Mouse (Mus musculus) brain, embryonic 14.5 days (tissue): ENCODE data around the gene Rpap3.

Experiments used
- CTCF ChIP-seq: fragments of 200-500 bp; IDR thresholded peaks from 2 replicates; pipeline ENCODE4 v1.5.1; 2012; ENCODE audit warnings: inconsistent platforms, mild to moderate bottlenecking, moderate library complexity, borderline replicate concordance; ENCODE audit not compliant: insufficient read depth, insufficient read length; ENCODE audit errors: extremely low read depth
- POLR2A ChIP-seq: fragments of 200-500 bp; IDR thresholded peaks from 2 replicates; pipeline ENCODE4 v1.6.1; 2012; ENCODE audit warnings: mild to moderate bottlenecking, inconsistent platforms, borderline replicate concordance; ENCODE audit not compliant: poor library complexity, insufficient read depth, insufficient read length, severe bottlenecking; ENCODE audit errors: extremely low read depth

DNA sequence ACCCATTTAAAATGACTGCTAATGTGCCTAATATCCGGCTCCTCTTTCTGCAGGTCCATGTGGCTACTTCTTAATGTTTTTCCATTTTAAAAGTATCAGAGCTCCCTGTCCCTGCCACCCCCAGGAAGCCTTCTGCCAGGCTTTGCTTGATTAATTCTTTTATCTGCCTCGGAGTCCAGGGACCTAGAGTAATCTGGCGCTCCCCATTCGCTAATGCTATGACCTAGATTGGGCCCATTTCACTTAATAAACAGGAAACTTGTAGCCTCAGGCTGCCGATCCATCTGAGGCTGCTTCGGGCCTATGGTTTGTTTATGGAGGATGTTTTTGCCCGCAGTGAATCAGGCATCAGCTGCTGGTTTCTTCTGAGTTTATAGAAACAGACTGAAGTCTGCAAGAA lies 59.2 kb downstream of the Rpap3 start:
- no peak for TF ChIP-seq CTCF
- TF ChIP-seq POLR2A: no peak
